Mouse (Mus musculus) midbrain, postnatal 0 days (tissue): ENCODE measurements around the gene Txndc2. TPM values are rescaled to one million over a fixed set of nuclear protein-coding genes. Genes with fewer than 3 reads are reported as not detected.

Experiments used
- ATAC-seq: fragments of 200-750 bp; cut with Nextera tagmentation; 2 replicates; pipeline ENCODE4 v1.8.0; 2017; ENCODE audit warnings: moderate number of reproducible peaks, mild to moderate bottlenecking, moderate TSS enrichment, moderate library complexity; ENCODE audit not compliant: low FRiP score
- DNase-seq: peaks from one replicate; pipeline ENCODE4 v3.0.0-alpha.2; 2015; ENCODE audit warnings: low spot score
- H3K27ac ChIP-seq: fragments of 300-500 bp; sonication (generic); 2 replicates; pipeline ENCODE4 v1.5.1; 2014; ENCODE audit warnings: low read depth, mild to moderate bottlenecking, low read length, mixed read lengths
- H3K27me3 ChIP-seq: fragments of 300-500 bp; sonication (generic); 2 replicates; pipeline ENCODE4 v1.6.1; 2014; ENCODE audit warnings: low read length, control low read depth, mixed read lengths; ENCODE audit not compliant: insufficient read depth
- H3K36me3 ChIP-seq: fragments of 300-500 bp; sonication (generic); 2 replicates; pipeline ENCODE4 v1.6.1; 2014; ENCODE audit warnings: low read length, control low read depth, mixed read lengths; ENCODE audit not compliant: insufficient read depth
- H3K4me1 ChIP-seq: fragments of 300-500 bp; sonication (generic); 2 replicates; pipeline ENCODE4 v1.6.1; 2014; ENCODE audit warnings: mild to moderate bottlenecking, control low read depth, antibody characterized with exemption, low read length, mixed read lengths; ENCODE audit not compliant: insufficient read depth
- H3K4me2 ChIP-seq: fragments of 300-500 bp; sonication (generic); 2 replicates; pipeline ENCODE4 v1.6.1; 2014; ENCODE audit warnings: low read depth, mild to moderate bottlenecking, low read length, mixed read lengths; ENCODE audit not compliant: poor library complexity, severe bottlenecking
- H3K4me3 ChIP-seq: fragments of 300-500 bp; sonication (generic); 2 replicates; pipeline ENCODE4 v1.5.1; 2014; ENCODE audit warnings: low read depth, mild to moderate bottlenecking, low read length, moderate library complexity
- H3K9ac ChIP-seq: fragments of 300-500 bp; sonication (generic); replicated peaks from 2 replicates; pipeline ENCODE4 v1.6.1; 2014; ENCODE audit warnings: mild to moderate bottlenecking, low read length, moderate library complexity, mixed read lengths; ENCODE audit not compliant: poor library complexity, severe bottlenecking
- H3K9me3 ChIP-seq: fragments of 300-500 bp; sonication (generic); 2 replicates; pipeline ENCODE4 v1.6.1; 2016; ENCODE audit warnings: low read length, control low read depth
- CTCF ChIP-seq: IDR thresholded peaks from 2 replicates; pipeline ENCODE4 v1.5.1; 2016; ENCODE audit warnings: antibody characterized with exemption, mild to moderate bottlenecking
- WGBS: fragments of 180-500 bp; shearing (Covaris S2); extraction: QIAGEN DNeasy Blood & Tissue Kit; methylation state at CpG from one replicate; pipeline ENCODE4 v1.1.7; 2014; 5-methylcytosine and 5-hydroxymethylcytosine counted together
- polyA plus RNA-seq: library from polyadenylated mRNA; unstranded; fragments of >200 nt; fragmentation: Nextera tagmentation; extraction: Ambion mirVana; gene quantifications from 2 replicates; pipeline ENCODE4 v1.2.1, GENCODE M21; 2015
- total RNA-seq: library from RNA; depleted of rRNA; stranded (reverse); fragments of >200 nt; gene quantifications from 2 replicates; pipeline ENCODE4 v1.2.3, GENCODE M21; 2014

The Txndc2 gene
- total and polyA plus RNA-seq, 2 experiments from 2014 or later: not detected

- Histone ChIP-seq H3K36me3 (no peaks in the 10 kb centered on the region; the same call in none of the 2 replicates), H3K9ac (no peak overlapping the region), H3K4me3 (no peak overlapping the region), H3K27ac (no peak overlapping the region), H3K27me3 (no peaks in the 10 kb centered on the region), H3K4me1 (no peaks in the 10 kb centered on the region), H3K4me2 (no peak overlapping the region), H3K9me3 (no peaks in the 10 kb centered on the region)
- TF ChIP-seq CTCF: no peak
- DNase-seq: no peak
- WGBS: 92% methylated on average over 2 of the region's 2 CpGs
- ATAC-seq: no peak
Observed at GRCm38 (mm10) chr17:65658416-65658815, 16.4 kb upstream of the Txndc2 start.

DNA sequence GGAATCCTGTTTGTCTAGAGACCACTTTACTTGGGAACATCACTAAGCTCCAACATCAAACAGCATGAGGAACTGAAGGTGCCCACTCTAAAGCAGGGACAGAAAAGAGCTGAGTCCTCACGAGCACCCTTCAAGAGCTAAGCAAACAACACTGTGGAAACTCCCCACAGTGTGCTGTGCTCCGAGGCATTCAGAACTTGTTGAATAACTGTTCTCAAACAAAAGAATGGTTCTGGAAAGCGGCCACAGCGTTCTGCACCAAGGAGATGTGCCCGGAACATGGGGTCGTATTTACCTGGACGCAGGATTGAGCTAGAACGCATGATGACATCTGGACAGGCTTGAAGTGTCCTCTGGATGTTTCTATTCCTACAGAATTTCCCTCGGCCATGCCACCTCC is 16.0 kb upstream of the Txndc2 start:
- no peak overlapping the region for H3K4me3 ChIP-seq
- no peak overlapping the region for H3K27ac ChIP-seq
- H3K4me2 ChIP-seq: no peak overlapping the region
- H3K36me3 ChIP-seq: no peaks in the 10 kb centered on the region; the same call in none of the 2 replicates
- no peaks in the 10 kb centered on the region for H3K9me3 ChIP-seq
- no peak for ATAC-seq
- no peak for TF ChIP-seq CTCF
- DNase-seq: no peak
- WGBS: 90% methylated on average over 9 of the region's 9 CpGs
- no peak overlapping the region for H3K9ac ChIP-seq
- no peaks in the 10 kb centered on the region for H3K27me3 ChIP-seq
- H3K4me1 ChIP-seq: no peaks in the 10 kb centered on the region

DNA sequence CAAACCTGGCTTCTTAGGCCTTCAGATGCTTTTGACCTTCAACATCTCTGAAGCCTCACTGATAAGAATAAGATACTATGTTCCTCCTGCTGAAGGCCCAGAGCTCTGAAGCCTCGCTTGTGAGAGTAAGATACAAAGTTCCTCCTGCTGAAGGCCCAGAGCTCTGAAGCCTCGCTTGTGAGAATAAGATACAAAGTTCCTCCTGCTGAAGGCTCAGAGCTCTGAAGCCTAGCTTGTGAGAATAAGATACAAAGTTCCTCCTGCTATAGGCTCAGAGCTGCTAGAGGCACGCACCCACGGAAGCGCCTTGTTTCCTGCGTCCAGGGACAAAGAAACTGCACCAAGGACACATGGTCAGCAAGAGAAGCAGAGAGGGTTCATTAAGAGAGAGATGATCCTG is 14.8 kb upstream of the Txndc2 start:
- H3K4me2 ChIP-seq: no peak overlapping the region
- no peaks in the 10 kb centered on the region for H3K9me3 ChIP-seq
- no peak overlapping the region for H3K27ac ChIP-seq
- DNase-seq (no peak), ATAC-seq (no peak)
- H3K4me1 ChIP-seq: no peaks in the 10 kb centered on the region
- no peak for TF ChIP-seq CTCF
- no peaks in the 10 kb centered on the region for H3K27me3 ChIP-seq
- H3K4me3 ChIP-seq: no peak overlapping the region
- H3K9ac ChIP-seq: no peak overlapping the region
- 91% methylated on average over 6 of the region's 6 CpGs for WGBS
- H3K36me3 ChIP-seq: peaks cover 5% of the 10 kb centered on the region

DNA sequence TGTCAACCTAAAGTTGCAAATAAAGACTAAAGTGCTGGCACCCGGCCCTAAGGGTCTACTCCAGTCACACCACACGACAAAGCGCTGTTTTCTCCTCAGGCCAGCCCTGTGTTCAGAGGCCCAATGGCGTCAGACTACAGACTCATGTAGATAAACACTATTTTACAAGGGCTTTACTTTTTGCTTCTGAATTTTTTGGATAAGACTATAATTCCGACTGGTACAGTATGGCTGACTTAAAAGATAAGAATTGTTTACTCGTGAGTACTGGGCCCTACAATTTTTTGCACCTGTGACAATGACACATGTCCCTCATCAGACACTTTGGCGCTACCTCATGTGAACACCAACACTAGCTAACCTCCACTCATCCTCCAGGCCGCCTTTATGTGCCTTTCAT is 14.1 kb upstream of the Txndc2 start:
- Histone ChIP-seq H3K27ac (no peak overlapping the region), H3K9ac (no peak overlapping the region), H3K4me1 (no peaks in the 10 kb centered on the region), H3K4me3 (no peak overlapping the region), H3K9me3 (no peaks in the 10 kb centered on the region), H3K27me3 (no peaks in the 10 kb centered on the region), H3K36me3 (peaks cover 6% of the 10 kb centered on the region), H3K4me2 (no peak overlapping the region)
- DNase-seq (no peak), ATAC-seq (no peak)
- WGBS: 84% methylated on average over 8 of the region's 8 CpGs
- TF ChIP-seq CTCF: no peak

DNA sequence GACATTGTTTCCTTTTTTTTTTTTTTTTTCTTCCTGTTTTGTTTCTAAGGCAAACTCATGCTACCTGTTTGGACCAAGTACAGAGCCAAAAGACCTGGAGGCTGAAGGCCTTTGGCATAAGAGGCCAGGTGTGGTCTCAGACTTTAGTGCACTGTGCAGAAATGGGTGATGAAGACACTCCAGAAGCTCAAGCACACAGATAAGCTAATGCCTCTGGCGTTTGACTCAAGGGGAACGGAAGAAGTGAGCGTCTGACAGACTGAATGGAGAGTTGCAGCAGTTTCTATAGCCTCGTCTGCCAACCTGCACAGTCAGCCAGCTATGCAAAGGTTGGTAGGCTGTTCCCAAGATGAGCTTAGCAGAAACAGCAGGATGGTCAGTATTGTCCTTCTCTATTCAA is 13.6 kb upstream of the Txndc2 start:
- no peak for DNase-seq
- ATAC-seq: no peak
- Histone ChIP-seq H3K36me3 (peaks cover 6% of the 10 kb centered on the region), H3K4me2 (no peak overlapping the region), H3K27me3 (no peaks in the 10 kb centered on the region), H3K4me1 (no peaks in the 10 kb centered on the region), H3K9ac (no peak overlapping the region), H3K4me3 (no peak overlapping the region), H3K9me3 (no peaks in the 10 kb centered on the region), H3K27ac (no peak overlapping the region)
- TF ChIP-seq CTCF: no peak
- 75% methylated on average over 4 of the region's 4 CpGs for WGBS

DNA sequence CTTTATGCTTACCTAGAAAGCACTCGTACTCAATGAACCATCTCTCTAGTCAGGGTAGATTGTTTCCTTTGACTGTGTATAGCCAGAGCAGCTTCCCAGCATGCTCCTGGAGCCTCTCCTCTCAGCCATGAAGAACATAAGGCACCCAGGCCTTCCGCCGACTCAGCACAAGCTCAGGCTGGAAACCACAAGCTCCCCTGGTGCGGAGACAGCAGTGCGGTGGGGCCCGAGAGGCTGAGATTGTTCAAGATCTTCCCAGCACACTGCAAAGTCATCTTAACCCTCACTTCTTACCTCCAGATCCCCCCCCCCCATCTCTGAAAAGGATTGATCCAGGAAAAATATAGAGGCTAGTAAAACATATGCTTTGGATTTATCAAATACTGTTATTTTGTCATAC is 8.6 kb upstream of the Txndc2 start:
- H3K36me3 ChIP-seq: peaks cover 6% of the 10 kb centered on the region
- ATAC-seq (no peak), DNase-seq (no peak)
- WGBS: 92% methylated on average over 6 of the region's 6 CpGs
- no peak for TF ChIP-seq CTCF
- no peaks in the 10 kb centered on the region for H3K9me3 ChIP-seq
- no peak overlapping the region for H3K4me2 ChIP-seq
- H3K4me3 ChIP-seq: no peak overlapping the region
- H3K27ac ChIP-seq: no peak overlapping the region
- H3K9ac ChIP-seq: no peak overlapping the region
- H3K27me3 ChIP-seq: no peaks in the 10 kb centered on the region
- H3K4me1 ChIP-seq: no peaks in the 10 kb centered on the region

- WGBS: 84% methylated on average over 2 of the region's 2 CpGs
- no peak for ATAC-seq
- Histone ChIP-seq H3K27ac (no peak overlapping the region), H3K9ac (no peak overlapping the region), H3K27me3 (no peaks in the 10 kb centered on the region), H3K4me3 (no peak overlapping the region), H3K9me3 (no peaks in the 10 kb centered on the region), H3K4me1 (no peaks in the 10 kb centered on the region), H3K36me3 (peaks cover 6% of the 10 kb centered on the region), H3K4me2 (no peak overlapping the region)
- TF ChIP-seq CTCF: no peak
- DNase-seq: no peak
Observed at GRCm38 (mm10) chr17:65649175-65649493, 7.2 kb upstream of the Txndc2 start.
